Mouse (Mus musculus): Measurements from ENCODE around the gene Fuk. TPM values are rescaled to one million over a fixed set of nuclear protein-coding genes. Genes with fewer than 3 reads are reported as not detected.
A peak's percentile ranks its signal among the peaks of the same experiment; 100 is the strongest.

Fuk gene
- polyA plus RNA-seq, 1 experiment = 3.3 TPM

DNA sequence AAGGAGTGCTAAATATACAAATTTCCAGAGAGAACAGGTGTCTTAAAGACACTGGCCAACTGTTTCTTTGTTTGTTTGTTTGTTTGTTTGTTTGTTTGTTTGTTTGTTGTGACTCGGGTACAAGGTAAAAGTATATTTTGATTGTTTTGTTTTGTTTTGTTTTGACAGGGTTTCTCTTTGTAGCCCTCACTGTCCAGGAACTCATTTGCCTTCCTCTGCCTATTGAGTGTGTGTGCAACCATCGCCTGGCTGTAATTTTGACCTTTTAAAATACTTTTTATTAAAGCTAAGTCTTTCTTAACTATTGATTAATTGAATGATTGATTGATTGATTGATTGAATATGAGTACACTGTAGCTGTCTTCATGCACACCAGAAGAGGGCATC lies 284 bp upstream of the Fuk start:
- no peak for TF ChIP-seq GATA1 (IDR thresholded peaks at IDR 0.05; ENCODE audit: borderline replicate concordance, low read length)
- TF ChIP-seq FLI1 (IDR thresholded peaks at IDR 0.05; ENCODE audit: low read length) = no peak
- Histone ChIP-seq H3K4me3 (replicated peaks) (peak overlapping the region; percentile 94), H3K36me3 (replicated peaks; ENCODE audit: low read length) (peaks cover 26% of the 10 kb centered on the region), H3K4me1 (peaks cover 29% of the 10 kb centered on the region), H3K9me3 (no peaks in the 10 kb centered on the region), H3K27me3 (replicated peaks) (peaks cover 9% of the 10 kb centered on the region)

DNA sequence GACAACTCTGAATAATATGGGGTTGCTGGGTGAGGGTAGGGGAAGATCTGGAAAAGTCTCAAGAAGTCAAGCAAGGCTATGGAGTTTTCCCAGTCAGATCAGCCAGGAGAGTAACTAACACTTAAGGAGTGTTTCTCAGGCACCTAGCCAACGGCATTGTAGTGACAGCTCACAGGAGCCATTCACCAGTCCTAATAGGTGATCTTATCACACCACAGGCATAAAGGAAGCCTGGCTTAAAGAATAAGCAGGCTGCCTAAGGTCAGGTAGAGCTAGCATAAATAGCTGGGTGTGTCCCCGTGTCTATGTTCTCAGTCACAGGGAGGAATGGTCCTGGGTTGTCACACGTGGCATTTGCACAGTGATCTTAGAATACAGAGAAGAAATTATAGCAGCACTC lies 1.2 kb downstream of the Fuk start:
- Histone ChIP-seq H3K9me3 (no peaks in the 10 kb centered on the region), H3K27me3 (replicated peaks) (peaks cover 2% of the 10 kb centered on the region), H3K4me1 (peaks cover 19% of the 10 kb centered on the region), H3K36me3 (replicated peaks; ENCODE audit: low read length) (peaks cover 31% of the 10 kb centered on the region), H3K4me3 (replicated peaks) (no peak overlapping the region)
- TF ChIP-seq FLI1 (IDR thresholded peaks at IDR 0.05; ENCODE audit: low read length) (no peak), GATA1 (IDR thresholded peaks at IDR 0.05; ENCODE audit: borderline replicate concordance, low read length) (no peak)

DNA sequence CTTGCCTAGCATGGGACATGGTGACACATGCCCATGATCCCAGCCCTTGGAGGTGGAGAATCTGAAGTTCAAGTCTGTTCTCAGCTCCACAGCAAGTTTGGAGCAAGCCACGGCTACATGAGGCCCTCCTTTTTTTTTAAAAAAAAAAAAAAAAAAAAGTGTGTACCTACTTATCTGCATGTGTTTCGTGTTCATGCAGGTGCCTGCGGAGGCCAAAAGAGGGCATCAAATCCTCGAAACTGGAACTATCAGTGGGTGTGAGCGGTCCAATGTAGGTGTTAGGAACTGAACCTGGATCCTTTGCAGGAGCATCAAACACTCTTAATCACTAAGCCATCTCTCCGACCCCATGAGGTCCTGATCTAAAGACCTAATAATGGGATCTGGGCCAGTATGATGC lies 4.8 kb downstream of the Fuk start:
- H3K4me1 ChIP-seq = peaks cover 9% of the 10 kb centered on the region; the same call in 1 of the 2 replicates
- H3K27me3 ChIP-seq (replicated peaks) = no peaks in the 10 kb centered on the region
- no peak for TF ChIP-seq GATA1 (IDR thresholded peaks at IDR 0.05; ENCODE audit: borderline replicate concordance, low read length)
- no peak for TF ChIP-seq FLI1 (IDR thresholded peaks at IDR 0.05; ENCODE audit: low read length)
- peaks cover 61% of the 10 kb centered on the region for H3K36me3 ChIP-seq (replicated peaks; ENCODE audit: low read length)
- H3K9me3 ChIP-seq = peaks cover 4% of the 10 kb centered on the region; the same call in 1 of the 2 replicates
- H3K4me3 ChIP-seq (replicated peaks) = no peak overlapping the region

DNA sequence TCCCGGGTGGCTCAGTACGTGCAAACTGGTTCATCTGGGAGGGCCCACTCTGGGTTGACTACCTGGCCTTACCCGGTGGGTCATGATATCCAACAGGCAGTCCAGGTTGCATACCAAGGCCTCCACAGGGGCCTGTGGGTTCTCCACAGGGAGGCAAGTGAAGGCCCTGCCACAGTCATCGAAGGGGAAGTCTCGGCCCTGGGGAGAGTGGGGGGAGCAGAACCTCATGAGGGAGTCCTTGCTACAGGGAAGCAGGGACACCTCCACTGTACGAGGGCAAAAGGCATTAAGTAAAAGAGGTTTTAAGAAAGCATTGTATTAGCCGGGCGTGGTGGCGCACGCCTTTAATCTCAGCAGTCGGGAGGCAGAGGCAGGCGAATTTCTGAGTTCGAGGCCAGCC lies 6.5 kb downstream of the Fuk start:
- Histone ChIP-seq H3K27me3 (replicated peaks) (no peaks in the 10 kb centered on the region), H3K4me1 (peaks cover 1% of the 10 kb centered on the region; the same call in 1 of the 2 replicates), H3K36me3 (replicated peaks; ENCODE audit: low read length) (peaks cover 67% of the 10 kb centered on the region), H3K9me3 (peaks cover 6% of the 10 kb centered on the region), H3K4me3 (replicated peaks) (no peak overlapping the region)
- no peak for TF ChIP-seq GATA1 (IDR thresholded peaks at IDR 0.05; ENCODE audit: borderline replicate concordance, low read length)
- TF ChIP-seq FLI1 (IDR thresholded peaks at IDR 0.05; ENCODE audit: low read length) = no peak

DNA sequence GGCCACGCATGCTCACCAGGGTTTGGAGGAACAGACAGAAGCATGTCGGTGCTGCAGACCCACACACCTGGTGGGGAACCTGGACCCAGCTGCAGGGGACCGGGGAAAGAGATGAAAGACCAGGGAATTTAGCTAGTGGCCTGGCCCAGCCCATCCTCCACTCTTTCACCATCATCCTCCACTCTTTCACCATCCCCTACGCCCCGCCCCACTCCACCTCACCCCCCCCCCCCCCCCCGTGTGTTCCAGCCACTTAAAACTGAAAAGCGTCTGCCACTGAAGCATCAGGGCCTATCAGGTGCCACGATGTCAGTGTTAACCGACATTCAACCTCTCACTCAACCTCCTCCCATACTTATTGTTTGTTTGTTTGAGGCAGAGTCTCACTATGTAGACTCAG lies 7.0 kb downstream of the Fuk start:
- Histone ChIP-seq H3K36me3 (replicated peaks; ENCODE audit: low read length) (peaks cover 71% of the 10 kb centered on the region), H3K9me3 (peaks cover 6% of the 10 kb centered on the region), H3K27me3 (replicated peaks) (no peaks in the 10 kb centered on the region), H3K4me1 (no peaks in the 10 kb centered on the region), H3K4me3 (replicated peaks) (no peak overlapping the region)
- TF ChIP-seq GATA1 (IDR thresholded peaks at IDR 0.05; ENCODE audit: borderline replicate concordance, low read length) = no peak
- TF ChIP-seq FLI1 (IDR thresholded peaks at IDR 0.05; ENCODE audit: low read length) = no peak

DNA sequence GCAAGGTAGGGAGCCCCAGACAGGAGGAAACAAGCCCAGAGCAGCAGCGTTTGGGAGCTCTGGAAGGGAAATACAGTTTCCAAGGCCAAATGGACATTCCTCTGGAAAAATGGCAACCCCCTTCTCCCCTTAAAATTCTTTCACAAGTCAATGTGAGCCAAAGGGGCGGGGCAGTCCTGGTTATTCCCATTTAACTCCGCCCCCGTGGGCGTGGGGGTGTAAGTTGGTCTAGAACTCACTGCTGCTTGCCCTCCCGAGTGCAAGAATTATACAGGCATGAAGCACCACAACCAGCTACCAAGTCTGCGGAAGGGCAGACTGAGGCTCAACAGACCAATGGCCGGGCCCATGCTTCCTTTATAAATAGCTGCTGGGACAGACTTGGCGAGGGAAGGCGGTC lies 7.4 kb downstream of the Fuk start:
- TF ChIP-seq FLI1 (IDR thresholded peaks at IDR 0.05; ENCODE audit: low read length) (no peak), GATA1 (IDR thresholded peaks at IDR 0.05; ENCODE audit: borderline replicate concordance, low read length) (no peak)
- H3K4me3 ChIP-seq (replicated peaks) = no peak overlapping the region
- H3K36me3 ChIP-seq (replicated peaks; ENCODE audit: low read length) = peaks cover 73% of the 10 kb centered on the region
- H3K27me3 ChIP-seq (replicated peaks) = no peaks in the 10 kb centered on the region
- no peaks in the 10 kb centered on the region for H3K4me1 ChIP-seq
- peaks cover 6% of the 10 kb centered on the region for H3K9me3 ChIP-seq

DNA sequence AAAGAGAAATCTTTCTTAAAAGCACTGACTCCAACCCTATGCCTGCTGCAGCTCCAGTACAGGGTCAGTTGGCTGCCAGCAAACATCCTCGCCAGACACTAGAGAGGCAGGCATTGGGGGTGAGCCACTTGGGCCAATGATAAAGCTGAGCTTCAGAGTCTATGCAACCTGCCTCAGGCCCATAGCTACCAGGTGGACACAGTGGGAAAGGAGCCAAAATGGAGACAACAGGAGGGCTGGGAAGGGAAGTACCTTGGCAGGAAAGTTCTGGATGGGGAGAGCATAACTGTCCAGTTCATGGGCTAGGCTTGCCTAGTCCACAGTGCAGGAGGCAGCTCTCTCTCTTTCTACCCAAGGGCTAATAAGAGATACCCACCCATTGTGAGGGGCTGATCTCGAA lies 9.4 kb downstream of the Fuk start:
- no peaks in the 10 kb centered on the region for H3K4me1 ChIP-seq
- TF ChIP-seq FLI1 (IDR thresholded peaks at IDR 0.05; ENCODE audit: low read length) = no peak
- TF ChIP-seq GATA1 (IDR thresholded peaks at IDR 0.05; ENCODE audit: borderline replicate concordance, low read length) = no peak
- peaks cover 6% of the 10 kb centered on the region for H3K9me3 ChIP-seq
- H3K4me3 ChIP-seq (replicated peaks) = no peak overlapping the region
- H3K27me3 ChIP-seq (replicated peaks) = no peaks in the 10 kb centered on the region
- H3K36me3 ChIP-seq (replicated peaks; ENCODE audit: low read length) = peaks cover 73% of the 10 kb centered on the region

DNA sequence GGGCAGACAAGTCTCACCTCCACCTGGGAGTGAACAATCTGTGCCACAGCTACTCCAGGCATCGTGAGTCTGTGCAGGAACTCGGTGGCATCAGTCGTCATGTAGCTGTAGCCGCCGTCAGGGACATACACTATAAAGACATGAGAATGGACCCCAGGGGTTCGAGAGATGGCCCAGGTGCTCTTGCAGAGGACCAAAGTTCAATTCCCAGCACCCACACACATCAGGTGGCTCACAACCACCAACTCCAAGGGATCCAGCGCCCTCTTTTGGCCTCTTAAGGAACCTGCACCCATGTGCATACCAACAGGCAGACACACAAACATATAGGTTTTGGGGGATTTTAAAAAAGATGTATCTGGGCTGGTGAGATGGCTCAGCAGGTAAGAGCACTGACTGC lies 10.2 kb downstream of the Fuk start:
- Histone ChIP-seq H3K4me3 (replicated peaks) (no peak overlapping the region), H3K4me1 (no peaks in the 10 kb centered on the region; the same call in 1 of the 2 replicates), H3K27me3 (replicated peaks) (no peaks in the 10 kb centered on the region), H3K9me3 (peaks cover 6% of the 10 kb centered on the region), H3K36me3 (replicated peaks; ENCODE audit: low read length) (peaks cover 74% of the 10 kb centered on the region)
- TF ChIP-seq GATA1 (IDR thresholded peaks at IDR 0.05; ENCODE audit: borderline replicate concordance, low read length) (no peak), FLI1 (IDR thresholded peaks at IDR 0.05; ENCODE audit: low read length) (no peak)

DNA sequence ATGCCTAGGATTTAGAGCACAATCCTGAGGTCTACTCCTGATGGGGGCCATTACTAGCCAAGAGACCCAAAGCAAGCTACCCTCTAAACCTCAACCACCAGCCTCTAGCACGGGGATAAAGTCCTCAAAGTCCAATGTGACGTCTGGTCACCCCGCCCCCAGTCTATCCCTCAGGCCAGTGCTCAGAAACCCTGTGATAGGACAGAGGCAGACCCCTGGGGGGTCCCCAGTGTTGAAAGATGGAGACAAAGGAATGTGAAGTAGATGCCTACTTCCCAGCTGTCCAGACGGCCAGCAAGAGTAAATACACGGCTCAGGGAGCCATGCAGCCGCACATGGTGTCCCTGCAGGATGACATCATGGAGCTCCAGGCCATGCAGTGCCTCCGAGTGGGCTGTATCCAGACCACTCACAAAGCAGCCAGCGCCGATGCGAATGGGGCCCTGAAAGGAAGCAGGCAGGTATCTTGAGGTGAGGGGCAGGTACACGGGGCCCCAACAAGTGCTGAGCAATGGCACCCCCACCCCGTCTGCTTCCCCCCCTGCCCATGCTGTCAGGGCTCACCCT lies 12.3 kb downstream of the Fuk start:
- Histone ChIP-seq H3K27me3 (replicated peaks) (no peaks in the 10 kb centered on the region), H3K9me3 (peaks cover 6% of the 10 kb centered on the region), H3K4me1 (peaks cover 8% of the 10 kb centered on the region; the same call in 1 of the 2 replicates), H3K36me3 (replicated peaks; ENCODE audit: low read length) (peaks cover 88% of the 10 kb centered on the region), H3K4me3 (replicated peaks) (no peak overlapping the region)
- TF ChIP-seq GATA1 (IDR thresholded peaks at IDR 0.05; ENCODE audit: borderline replicate concordance, low read length) (no peak), FLI1 (IDR thresholded peaks at IDR 0.05; ENCODE audit: low read length) (no peak)

DNA sequence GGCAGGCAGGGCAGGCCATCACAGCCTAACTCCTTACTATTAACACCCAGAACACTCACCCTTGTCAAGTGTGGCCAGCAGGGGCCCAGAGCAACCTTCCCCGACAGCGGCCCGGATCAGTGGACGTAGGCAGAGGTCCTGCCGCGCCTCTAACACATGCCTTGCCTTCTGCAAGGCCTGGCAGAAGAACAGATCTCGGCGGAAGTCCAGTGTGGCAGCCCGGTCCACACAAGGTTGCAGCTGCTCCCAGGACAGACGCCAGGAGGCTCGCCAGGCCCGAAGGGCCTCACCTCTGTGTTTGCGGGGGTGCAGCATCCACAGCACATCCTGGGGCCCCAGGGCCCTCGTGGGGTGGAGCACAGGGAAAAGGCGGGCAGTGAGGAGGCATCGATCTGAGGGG lies 13.4 kb downstream of the Fuk start:
- TF ChIP-seq FLI1 (IDR thresholded peaks at IDR 0.05; ENCODE audit: low read length) (no peak), GATA1 (IDR thresholded peaks at IDR 0.05; ENCODE audit: borderline replicate concordance, low read length) (no peak)
- Histone ChIP-seq H3K27me3 (replicated peaks) (no peaks in the 10 kb centered on the region), H3K4me1 (peaks cover 8% of the 10 kb centered on the region; the same call in 1 of the 2 replicates), H3K4me3 (replicated peaks) (no peak overlapping the region), H3K9me3 (peaks cover 6% of the 10 kb centered on the region), H3K36me3 (replicated peaks; ENCODE audit: low read length) (peaks cover 88% of the 10 kb centered on the region)
